Mouse (Mus musculus) urinary bladder, postnatal 10 days (tissue): ENCODE measurements at regions not wholly inside any gene's neighbourhood (a gene's known extent, or its start where the extent isn't known, plus 50 kb on each side); places are given as distances from the start of the nearest gene placed in this dataset.

ENCODE experiments used
- DNase-seq: peaks from one replicate; pipeline ENCODE4 v3.0.0; 2022; ENCODE audit warnings: low spot score

DNA sequence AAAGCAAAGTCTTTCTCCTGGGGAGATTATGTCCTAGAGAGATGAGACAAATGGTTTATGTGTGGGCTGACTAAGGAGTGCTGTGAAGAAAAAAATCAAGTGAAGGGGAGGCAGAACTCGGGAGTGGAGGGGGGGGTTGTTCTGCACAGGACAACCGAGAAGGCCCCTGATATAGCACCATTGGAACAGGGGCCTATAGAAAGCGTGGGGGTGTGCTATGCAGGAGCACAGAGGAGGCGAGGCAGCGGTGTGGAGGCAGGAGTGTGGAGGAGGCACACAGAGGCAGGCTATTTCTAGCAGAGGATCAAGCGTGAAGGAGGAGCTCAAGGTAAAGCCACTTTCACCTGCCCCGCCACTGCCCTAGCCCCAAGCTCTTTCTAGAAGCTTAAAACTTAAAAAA lies 88.0 kb upstream of the Dapk1 start:
- no peak for DNase-seq

DNA sequence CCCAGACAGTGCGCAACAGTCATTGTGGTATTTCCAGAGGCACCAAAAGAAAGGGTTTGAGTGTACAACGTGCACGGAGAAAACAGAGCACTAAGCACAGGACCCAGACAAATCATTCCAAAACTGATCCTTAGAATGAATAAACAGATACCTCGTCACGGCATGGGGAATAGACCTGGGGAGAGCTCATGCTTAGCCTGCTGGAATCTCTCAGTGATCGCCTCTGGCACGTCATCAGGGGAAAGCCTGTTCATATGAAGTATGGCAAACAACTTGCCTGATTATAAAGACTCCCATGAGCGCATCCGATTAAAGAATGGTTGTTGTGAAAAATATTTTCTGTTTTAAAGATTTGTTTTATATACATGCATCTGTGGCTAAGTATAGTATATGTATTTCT lies 86.9 kb upstream of the Dapk1 start:
- DNase-seq, result no peak

DNA sequence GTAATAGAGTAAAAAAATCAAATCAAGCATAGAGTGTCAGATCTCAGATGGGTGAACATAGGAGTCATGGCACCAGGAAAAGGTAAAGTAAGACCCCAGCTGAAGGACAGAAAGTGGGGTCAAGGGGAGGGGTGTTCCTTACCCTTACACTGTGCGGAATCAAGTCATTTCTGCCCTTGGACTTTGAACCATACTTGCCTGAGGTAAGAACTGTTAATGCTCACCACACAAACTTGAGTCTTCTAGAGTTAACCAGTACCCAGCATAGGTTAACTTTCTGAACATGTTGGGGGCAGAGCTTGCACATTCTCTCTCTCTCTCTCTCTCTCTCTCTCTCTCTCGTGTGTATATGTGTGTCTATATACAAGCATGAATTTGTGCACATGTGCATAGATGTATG lies 83.7 kb upstream of the Dapk1 start:
- no peak for DNase-seq

DNA sequence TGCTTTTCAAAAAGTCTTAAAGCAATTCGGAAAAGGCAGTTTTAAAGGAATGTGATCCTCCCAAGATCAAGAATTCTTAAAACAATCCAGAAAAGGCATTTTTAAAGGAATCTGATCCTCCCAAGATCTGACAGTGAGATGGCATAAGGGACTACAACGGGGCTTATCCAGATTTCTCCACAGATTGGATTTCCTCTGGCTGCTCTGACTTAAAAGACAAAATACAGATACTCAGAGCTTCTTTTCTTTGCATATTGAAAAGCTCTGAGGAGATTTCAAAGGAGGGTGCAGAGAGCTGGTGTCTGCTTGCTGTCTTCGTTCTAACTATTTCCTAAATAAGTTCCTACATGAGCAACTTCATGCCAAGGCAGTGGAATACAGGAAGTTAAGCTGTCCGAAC lies 82.0 kb upstream of the Dapk1 start:
- no peak for DNase-seq

DNA sequence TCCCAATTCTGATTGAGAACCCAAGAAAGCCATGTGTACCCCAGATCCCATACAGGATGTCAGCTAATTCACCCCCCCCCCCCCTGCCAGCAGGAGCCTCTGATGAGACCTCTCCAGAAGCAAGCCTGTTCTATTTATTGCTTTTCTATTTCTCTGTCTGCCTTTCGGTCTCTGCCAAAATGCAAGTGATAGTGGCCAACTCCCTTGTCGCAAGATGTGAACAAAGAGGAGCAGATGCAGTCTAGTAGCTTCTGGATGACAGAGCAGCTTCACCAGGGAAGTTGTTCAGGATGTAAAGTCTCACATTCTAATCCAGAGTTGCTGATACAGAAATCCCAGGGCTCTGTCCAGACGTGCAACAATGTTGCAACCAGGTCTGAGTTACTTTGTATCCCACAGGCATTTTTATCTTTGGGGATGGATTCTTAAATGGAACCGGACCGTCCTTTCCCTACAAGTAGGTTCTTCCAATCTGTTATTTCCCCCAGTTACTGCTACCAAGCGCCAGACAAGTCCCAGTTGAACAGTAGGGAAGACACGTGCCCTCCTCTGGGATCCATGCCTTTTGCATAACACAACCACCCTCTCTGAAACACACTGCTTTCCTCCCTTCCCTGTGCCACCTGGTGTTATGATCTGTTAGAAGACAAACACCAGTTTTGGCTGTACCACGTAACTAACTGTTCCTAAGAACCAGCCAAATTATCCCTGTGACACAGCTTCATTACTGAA lies 78.9 kb upstream of the Dapk1 start:
- DNase-seq, result no peak

DNA sequence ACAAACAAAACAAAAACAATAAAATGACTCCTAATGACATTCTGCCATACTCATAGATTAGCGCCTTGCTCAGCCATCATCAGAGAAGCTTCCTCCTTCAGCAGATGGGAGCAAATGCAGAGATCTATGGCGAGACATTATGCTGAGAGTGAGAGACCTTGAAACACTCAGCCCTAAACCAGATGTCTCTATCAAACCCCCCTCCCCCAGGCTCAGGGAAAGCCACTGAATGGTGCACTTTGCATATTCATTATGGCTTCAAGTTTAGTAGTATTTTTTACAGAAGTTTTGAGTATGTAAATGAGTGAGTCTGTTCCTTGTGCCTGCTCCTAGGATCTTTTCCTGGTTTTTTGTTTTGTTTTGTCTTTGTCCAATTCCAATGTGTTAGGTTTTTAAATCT lies 73.9 kb upstream of the Dapk1 start:
- DNase-seq, result no peak

DNA sequence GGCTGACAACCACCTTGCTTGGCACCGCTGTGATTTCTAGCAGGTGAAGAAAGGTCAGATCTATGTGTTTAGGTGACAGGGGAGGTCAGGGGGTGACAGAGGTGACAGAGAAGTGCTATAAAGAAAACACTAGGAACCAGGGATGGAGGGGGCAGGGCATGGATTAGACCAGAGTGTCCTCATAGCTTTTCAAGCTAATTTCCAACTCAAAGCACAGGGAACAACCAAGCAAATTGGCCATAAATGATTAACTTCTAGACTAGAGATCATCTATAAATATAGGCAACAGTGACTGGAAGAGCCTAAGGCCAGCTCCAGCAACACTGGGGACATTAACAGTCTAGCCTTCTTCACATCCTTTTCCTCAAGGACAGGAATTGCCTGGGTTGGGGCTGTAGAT lies 72.9 kb upstream of the Dapk1 start:
- DNase-seq, result no peak

DNA sequence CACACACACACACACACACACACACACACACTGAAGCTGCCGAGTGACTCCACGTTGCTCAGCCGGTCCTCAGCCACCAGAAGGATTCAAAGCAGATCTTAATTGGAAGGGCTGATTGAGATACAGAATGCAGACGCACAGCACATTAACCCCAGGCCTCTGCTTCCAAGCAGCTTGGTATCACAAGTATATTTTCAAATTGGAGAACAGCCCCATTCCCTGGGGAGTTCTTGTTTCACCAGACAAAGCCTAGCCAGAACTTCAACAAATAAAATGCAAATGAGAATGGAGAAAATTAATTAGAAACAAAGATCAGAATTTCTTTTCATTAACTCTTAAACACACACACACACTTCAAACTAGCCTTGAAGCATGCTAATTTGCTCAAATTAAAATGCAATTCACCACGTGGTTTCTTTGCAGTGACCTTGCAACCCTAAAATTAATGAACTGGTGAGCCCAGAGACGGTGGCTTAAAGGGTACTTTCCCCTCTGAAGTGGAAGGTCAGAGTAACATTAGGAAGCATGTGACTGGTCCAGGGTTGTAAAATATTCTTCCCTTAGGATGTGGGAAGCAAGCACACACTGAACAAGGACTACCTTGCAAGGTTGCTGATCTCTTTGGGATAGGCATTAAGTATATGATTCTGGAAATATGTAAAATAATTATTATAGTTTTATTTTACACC lies 72.2 kb upstream of the Dapk1 start:
- DNase-seq, result no peak

DNA sequence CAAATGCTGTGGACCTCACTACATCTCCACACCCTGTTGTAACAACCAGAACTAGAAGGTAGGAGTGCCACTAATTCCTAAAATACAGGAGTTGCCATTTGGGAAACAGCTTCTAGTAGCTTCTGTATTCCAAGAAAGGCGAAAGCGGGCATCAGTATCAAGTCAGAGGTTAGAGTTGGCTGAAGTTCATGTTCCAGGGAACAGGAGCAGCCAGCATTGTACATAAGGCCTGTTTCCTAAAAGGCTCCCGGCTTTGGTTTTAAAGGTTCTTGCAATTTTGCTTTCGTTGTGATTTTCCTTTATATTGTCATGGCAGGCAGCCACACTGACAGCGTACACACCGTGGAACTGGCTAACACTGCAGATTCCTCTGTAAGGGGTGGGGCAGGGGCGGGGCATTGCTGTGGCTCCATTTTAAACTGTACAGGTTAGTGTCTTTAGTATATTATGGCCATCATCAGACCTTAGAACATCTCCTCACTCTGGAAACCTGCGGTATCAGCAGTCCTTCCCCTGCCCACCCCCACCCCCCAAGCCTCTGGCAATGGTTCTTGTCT lies 67.8 kb upstream of the Dapk1 start:
- no peak for DNase-seq

DNA sequence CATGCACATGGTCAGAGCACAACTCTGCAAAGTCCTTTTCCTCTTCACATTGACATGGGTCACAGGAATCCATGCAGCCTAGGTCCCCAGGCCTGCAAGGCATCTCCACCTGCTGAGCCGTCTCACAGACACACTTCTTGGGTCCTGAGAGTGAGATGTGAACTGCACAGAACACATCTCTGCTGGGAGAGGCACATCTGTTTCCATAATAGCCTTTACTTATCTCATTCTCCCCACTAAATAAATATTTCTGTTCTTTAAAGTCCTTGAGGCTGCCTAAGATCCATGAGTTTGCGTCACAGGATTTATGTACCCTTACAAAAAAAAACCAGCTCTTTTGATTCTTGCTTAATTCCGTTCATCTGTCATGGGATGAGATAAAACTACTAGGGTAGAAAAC lies 67.2 kb upstream of the Dapk1 start:
- DNase-seq, result no peak

DNA sequence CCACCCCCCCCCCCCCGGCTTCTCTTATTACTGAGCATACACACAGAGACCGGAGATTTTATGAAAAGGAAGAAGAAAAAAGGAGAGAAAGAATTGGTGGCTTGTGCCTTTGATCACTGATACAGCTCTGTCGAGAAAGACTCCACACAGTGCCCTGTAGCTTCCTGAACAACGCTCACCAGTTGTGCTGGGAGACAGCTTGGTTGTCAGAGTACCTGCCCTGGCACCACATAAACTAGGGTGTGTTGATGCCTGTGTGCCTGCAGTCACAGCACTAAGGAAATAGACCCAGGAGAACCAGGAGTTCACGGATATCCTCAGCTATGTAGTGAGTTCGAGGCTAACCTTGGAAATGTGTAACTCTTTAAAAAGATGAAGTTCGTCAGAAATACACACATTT lies 66.7 kb upstream of the Dapk1 start:
- DNase-seq, result no peak

DNA sequence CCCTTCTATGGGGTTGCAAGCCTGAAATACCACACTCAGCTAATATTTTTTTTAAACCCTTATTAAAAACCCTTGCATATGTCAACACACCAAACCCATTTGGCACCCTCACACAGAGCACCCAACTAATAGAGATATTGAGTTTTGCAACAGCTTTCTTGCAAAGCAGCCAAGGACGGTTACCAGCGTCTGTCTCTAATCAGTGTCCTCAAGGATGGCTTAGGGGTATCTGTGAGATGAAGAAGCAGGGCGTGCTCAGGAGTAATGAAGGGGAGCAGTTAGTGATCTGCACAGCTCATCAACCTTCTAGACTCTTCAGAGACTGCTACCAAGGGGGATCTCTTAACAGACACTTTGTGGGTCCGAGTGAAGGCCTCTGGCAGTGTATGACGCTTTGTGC lies 65.0 kb upstream of the Dapk1 start:
- DNase-seq, result no peak

DNA sequence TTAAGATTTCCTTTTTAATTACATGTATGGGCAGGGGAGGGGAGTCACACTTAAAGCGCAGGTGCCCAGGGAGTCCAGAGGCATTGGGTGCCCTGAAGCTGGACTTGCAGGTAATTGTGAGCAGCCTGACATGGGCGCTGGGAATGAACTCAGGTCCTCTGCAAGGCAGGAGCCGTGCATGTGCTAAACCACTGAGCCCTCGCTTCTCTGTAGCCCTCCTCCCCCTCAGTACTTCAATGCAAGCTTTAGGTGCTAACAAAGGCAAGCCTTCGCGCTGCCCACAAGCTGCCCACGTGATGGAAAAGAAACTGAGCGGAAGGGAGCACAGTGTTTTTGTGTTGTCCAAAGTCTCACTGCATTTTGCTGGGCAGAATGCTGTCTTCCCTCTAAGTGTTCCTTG lies 63.6 kb upstream of the Dapk1 start:
- no peak for DNase-seq

DNA sequence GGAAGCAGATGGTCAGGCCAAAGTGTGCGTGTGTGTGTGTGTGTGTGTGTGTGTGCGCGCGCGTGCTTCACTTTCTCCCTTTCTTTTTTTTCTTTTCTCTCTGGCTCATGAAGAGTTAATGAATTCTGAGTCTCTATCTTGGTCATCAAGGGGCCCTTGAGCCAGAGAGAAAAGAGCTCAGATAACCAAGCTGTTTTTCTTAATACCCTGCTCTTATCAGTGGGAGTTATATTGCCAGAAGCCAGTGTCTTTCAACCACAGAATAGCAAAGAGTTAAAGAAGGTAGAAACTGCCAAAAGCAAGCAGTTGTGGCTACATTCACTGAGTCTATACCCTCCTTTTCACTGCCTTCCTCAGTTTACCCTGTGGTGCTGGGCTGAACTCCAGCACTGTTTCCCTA lies 60.6 kb upstream of the Dapk1 start:
- DNase-seq, result no peak

DNA sequence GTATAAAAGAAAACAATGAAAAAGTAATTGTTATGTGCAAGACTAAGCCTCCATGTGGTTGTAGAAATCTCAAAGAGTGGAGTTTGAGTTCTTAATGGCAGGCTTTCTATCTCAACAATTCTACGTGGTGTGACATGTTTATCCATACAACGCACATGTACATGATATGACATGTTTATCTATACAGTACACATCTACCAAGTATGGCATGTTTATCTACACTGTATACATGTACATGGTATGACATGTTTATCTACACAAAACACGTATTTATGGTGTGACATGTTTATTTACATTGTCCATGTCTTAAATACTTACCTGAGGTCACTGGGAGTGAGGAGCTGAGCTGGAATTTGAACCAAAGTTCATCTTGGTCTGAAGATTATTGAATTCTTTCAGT lies 57.4 kb upstream of the Dapk1 start:
- DNase-seq, result no peak

DNA sequence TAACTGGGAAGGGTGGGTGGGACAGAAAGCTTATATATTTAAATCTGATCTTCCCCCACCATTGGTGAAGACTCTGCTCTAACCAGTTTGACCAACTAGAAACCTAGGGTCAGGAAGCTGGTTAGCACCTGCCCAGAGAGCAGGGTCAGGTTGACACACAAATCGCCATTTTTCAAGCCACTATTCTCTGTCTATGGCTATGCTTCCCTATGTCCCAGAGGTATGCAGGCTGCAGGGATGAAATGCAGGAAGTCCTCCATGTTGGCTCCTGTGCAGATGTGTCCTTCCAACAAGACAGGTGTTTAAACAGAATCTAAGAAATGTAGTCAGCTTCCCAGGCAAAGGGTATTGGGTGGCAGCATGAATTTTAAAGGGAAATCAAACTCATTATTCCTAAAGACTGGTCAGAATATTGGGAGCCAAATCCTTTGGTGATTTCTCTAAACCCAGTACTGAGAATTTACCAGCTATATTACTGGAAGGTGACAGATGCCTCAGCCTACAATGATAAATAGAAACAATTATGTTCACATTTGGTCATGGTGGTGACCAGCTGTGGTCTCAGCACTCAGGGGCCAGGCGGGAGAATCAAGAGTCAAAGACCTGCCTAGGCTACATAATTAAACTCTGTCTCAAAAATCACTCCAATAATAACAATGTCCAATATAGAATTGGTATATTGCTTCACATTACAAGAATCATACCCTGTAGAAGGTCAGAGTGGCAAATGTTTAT lies 55.6 kb upstream of the Dapk1 start:
- no peak for DNase-seq
